In genomic region chr10:61657985-61658384, GRCm38 (mm10) we compare ENCODE assay signal across 9 mouse cellular contexts. TPM values are rescaled to one million over a fixed set of nuclear protein-coding genes. Genes with fewer than 3 reads are reported as not detected.
DNase-seq lines count a peak whose midpoint lies in the region; ATAC-seq and TF ChIP-seq lines count a peak whose summit lies in the region.
"Had no signal": no experiment of that assay in that cellular context is flagged by ENCODE, and none has a peak within 500 bp of the region (broad histone marks: within the 10 kb centered on the region; RNA-seq: fewer than 3 reads in every experiment).

No protein-coding gene starts in this region.

- H3K4me3 ChIP-seq in left cerebral cortex, adult 2 months = no peak overlapping the region
- H3K4me3 ChIP-seq in G1E (ENCODE audit: low read depth, low read length) = no peak overlapping the region
- H3K4me3 ChIP-seq: liver, embryonic 15.5 days; stomach, embryonic 15.5 days had no signal

- H3K27ac ChIP-seq in left cerebral cortex, adult 2 months = no peak overlapping the region
- H3K27ac ChIP-seq: liver, embryonic 15.5 days; stomach, embryonic 15.5 days had no signal

- ATAC-seq in G1E (ENCODE audit: extremely low read depth, insufficient number of reproducible peaks, low FRiP score, poor library complexity, severe bottlenecking) = no peak
- 0 out of 2 replicates have a peak, but pooled peaks have one; percentile 62 for ATAC-seq in monocyte, adult 5-6 weeks (replicated peaks; ENCODE audit: insufficient number of reproducible peaks, low FRiP score, low TSS enrichment, poor library complexity, severe bottlenecking)

- H3K9me3 ChIP-seq in G1E (replicated peaks) = no peaks in the 10 kb centered on the region
- H3K9me3 ChIP-seq: liver, embryonic 15.5 days; stomach, embryonic 15.5 days had no signal

- TF ChIP-seq CTCF in left cerebral cortex, adult 2 months (IDR thresholded peaks at IDR 0.05) = peak; percentile 81
- no peak for TF ChIP-seq CTCF in G1E (IDR thresholded peaks at IDR 0.05; ENCODE audit: low read depth, low read length)

- no peaks in the 10 kb centered on the region for H3K4me1 ChIP-seq in G1E (ENCODE audit: insufficient read depth, low read depth, low read length)
- H3K4me1 ChIP-seq: liver, embryonic 15.5 days had no signal

- no peaks in the 10 kb centered on the region for H3K27me3 ChIP-seq in G1E (ENCODE audit: insufficient read depth, low read length)
- H3K27me3 ChIP-seq: liver, embryonic 15.5 days; stomach, embryonic 15.5 days had no signal

- intact Hi-C loops in left cerebral cortex, adult 2 months (cut with DNase I) = loop anchor here (1.0 to 10.0 kb wide), 3 partner anchors 53 to 463 kb away; no protein-coding TSS in a partner anchor
- intact Hi-C loops in left cerebral cortex, postnatal 36 days (cut with DNase I) = loop anchor here (1.0 to 2.0 kb wide), 2 partner anchors 56 to 165 kb away; no protein-coding TSS in a partner anchor

- H3K36me3 ChIP-seq in G1E (replicated peaks) = peaks cover 69% of the 10 kb centered on the region

- no peak for DNase-seq in left cerebral cortex, adult 2 months (ENCODE audit: extremely low spot score in 1 of 2, low spot score in 2 of 2)
- DNase-seq in left cerebral cortex, postnatal 36 days (ENCODE audit: low spot score in 2 of 2) = no peak
- peak; percentile 8 for DNase-seq in G1E (ENCODE audit: low spot score)
- DNase-seq in c-Kit-positive CD71-negative TER-119-negative erythroid progenitor cells, embryonic 14.5 days (ENCODE audit: low read depth) = peak; percentile 60
- DNase-seq in kidney, adult 9 months = peak; percentile 31
- no peak for DNase-seq in frontal cortex, postnatal 36 days (ENCODE audit: low spot score in 2 of 2)

RNA-seq across cellular contexts. Expression of gene Ppa1, which starts 9.6 kb away (rescaled TPM):
- total RNA-seq in left cerebral cortex, adult 2 months (2021) = 100 to 1,000 TPM; 100 to 115 TPM
- total RNA-seq in left cerebral cortex, postnatal 36 days (2021) = 100 to 1,000 TPM; 104 to 108 TPM
- total RNA-seq in G1E (2014; fragmentation: Nextera tagmentation) = 19.0 and 29.6 TPM in 2 replicates
- 36.8 and 42.0 TPM in 2 replicates for total RNA-seq in G1E (2017)
- polyA plus RNA-seq in G1E (2012) = 14.8 and 15.0 TPM in 2 replicates
- 13.3 to 20.4 TPM (median 17.9 TPM) in 3 replicates for total RNA-seq in monocyte, adult 5-6 weeks (2017)

RNA-seq across cellular contexts. Expression of gene Sar1a, which starts 22.1 kb away (rescaled TPM):
- 100 to 1,000 TPM; 122 to 126 TPM for total RNA-seq in left cerebral cortex, adult 2 months (2021)
- total RNA-seq in left cerebral cortex, postnatal 36 days (2021) = 100 to 1,000 TPM; 122 to 128 TPM
- 60.0 and 85.1 TPM in 2 replicates for total RNA-seq in G1E (2014; fragmentation: Nextera tagmentation)
- total RNA-seq in G1E (2017) = 72.4 and 83.0 TPM in 2 replicates
- polyA plus RNA-seq in G1E (2012) = 30.8 and 31.6 TPM in 2 replicates
- total RNA-seq in monocyte, adult 5-6 weeks (2017) = 189 to 231 TPM (median 229 TPM) in 3 replicates

RNA-seq across cellular contexts. Expression of gene Tysnd1, which starts 37.3 kb away (rescaled TPM):
- 10 to 100 TPM; 22.7 to 23.3 TPM for total RNA-seq in left cerebral cortex, adult 2 months (2021)
- 10 to 100 TPM; 20.0 to 23.7 TPM for total RNA-seq in left cerebral cortex, postnatal 36 days (2021)
- total RNA-seq in G1E (2014; fragmentation: Nextera tagmentation) (5.1 and 13.5 TPM in 2 replicates), G1E (2017) (8.2 and 10.8 TPM in 2 replicates)
- 104 and 161 TPM in 2 replicates for polyA plus RNA-seq in G1E (2012)
- total RNA-seq in monocyte, adult 5-6 weeks (2017) = 6.6 to 14.0 TPM (median 9.7 TPM) in 3 replicates

RNA-seq across cellular contexts. Expression of gene Aifm2, which starts 57.1 kb away (rescaled TPM):
- 10 to 100 TPM in 1 of 2 experiments, 1 to 10 TPM in 1; 6.7 to 10.3 TPM for total RNA-seq in left cerebral cortex, adult 2 months (2021)
- 1 to 10 TPM; 7.3 to 9.9 TPM for total RNA-seq in left cerebral cortex, postnatal 36 days (2021)
- total RNA-seq in G1E (2014; fragmentation: Nextera tagmentation) = 2.7 and 7.4 TPM in 2 replicates
- total RNA-seq in G1E (2017) = 6.9 and 7.3 TPM in 2 replicates
- polyA plus RNA-seq in G1E (2012) = 3.2 and 4.1 TPM in 2 replicates
- 8.5 to 18.3 TPM (median 17.4 TPM) in 3 replicates for total RNA-seq in monocyte, adult 5-6 weeks (2017)

Comparison
In these comparisons a context has a peak if more than half of its experiments do, and no peak if none do; other contexts are left out.
1. DNase-seq: peak in G1E (single experiment), c-Kit-positive CD71-negative TER-119-negative erythroid progenitor cells, embryonic 14.5 days (single experiment) and kidney, adult 9 months (single experiment); none in left cerebral cortex, adult 2 months (0 of 2), left cerebral cortex, postnatal 36 days (0 of 2) and frontal cortex, postnatal 36 days (0 of 2).